Mouse (Mus musculus): Measurements from ENCODE around the gene Fbxl13.

GRCm38 (mm10) chr5:21660850-21661249 lies 15.4 kb upstream of the Fbxl13 start:
- TF ChIP-seq POLR2A (IDR thresholded peaks at IDR 0.05; ENCODE audit: insufficient read length, low read depth) (no peak), SRF (IDR thresholded peaks at IDR 0.05; ENCODE audit: control insufficient read depth, insufficient read length, low read depth) (no peak), USF1 (IDR thresholded peaks at IDR 0.05; ENCODE audit: low read depth) (no peak)

Data from myocyte (in vitro differentiated cells).